Mouse (Mus musculus): ENCODE measurements around the gene Lamb1. TPM values are rescaled to one million over a fixed set of nuclear protein-coding genes. Genes with fewer than 3 reads are reported as not detected.

Gene Lamb1
- total RNA-seq, 2 experiments from 2014 or later, result 155 to 176 TPM

GRCm38 (mm10) chr12:31283617-31284136 lies 18.6 kb downstream of the Lamb1 start:
- DNase-seq, result no peak

GRCm38 (mm10) chr12:31289046-31289445 lies 24.0 kb downstream of the Lamb1 start:
- DNase-seq, result no peak

- no peak for DNase-seq
These were observed 25.9 kb downstream of the Lamb1 start for GRCm38 (mm10) chr12:31290951-31291350.

GRCm38 (mm10) chr12:31293361-31294142 lies 28.5 kb downstream of the Lamb1 start:
- no peak for DNase-seq

GRCm38 (mm10) chr12:31294526-31294925 lies 29.5 kb downstream of the Lamb1 start:
- no peak for DNase-seq

- no peak for DNase-seq
These were observed 30.0 kb downstream of the Lamb1 start for GRCm38 (mm10) chr12:31294996-31295395.

GRCm38 (mm10) chr12:31295505-31295904 lies 30.5 kb downstream of the Lamb1 start:
- DNase-seq, result no peak

GRCm38 (mm10) chr12:31296097-31296496 lies 31.1 kb downstream of the Lamb1 start:
- no peak for DNase-seq

- DNase-seq, result no peak
These were observed 33.1 kb downstream of the Lamb1 start for GRCm38 (mm10) chr12:31298122-31298521.

GRCm38 (mm10) chr12:31298530-31298929 lies 33.5 kb downstream of the Lamb1 start:
- DNase-seq, result no peak

GRCm38 (mm10) chr12:31299126-31299525 lies 34.1 kb downstream of the Lamb1 start:
- no peak for DNase-seq

- no peak for DNase-seq
These were observed 34.7 kb downstream of the Lamb1 start for GRCm38 (mm10) chr12:31299676-31300197.

GRCm38 (mm10) chr12:31300276-31300675 lies 35.2 kb downstream of the Lamb1 start:
- DNase-seq, result no peak

GRCm38 (mm10) chr12:31302266-31302665 lies 37.2 kb downstream of the Lamb1 start:
- DNase-seq, result no peak

GRCm38 (mm10) chr12:31302766-31303511 lies 37.9 kb downstream of the Lamb1 start:
- no peak for DNase-seq

- DNase-seq, result no peak
These were observed 41.1 kb downstream of the Lamb1 start for GRCm38 (mm10) chr12:31306075-31306675.

- DNase-seq, result no peak
These were observed 42.0 kb downstream of the Lamb1 start for GRCm38 (mm10) chr12:31307011-31307410.

- DNase-seq, result no peak
These were observed 42.7 kb downstream of the Lamb1 start for GRCm38 (mm10) chr12:31307756-31308155.

GRCm38 (mm10) chr12:31310687-31311086 lies 45.7 kb downstream of the Lamb1 start:
- no peak for DNase-seq

GRCm38 (mm10) chr12:31311671-31312265 lies 46.7 kb downstream of the Lamb1 start:
- no peak for DNase-seq

- no peak for DNase-seq
These were observed 47.2 kb downstream of the Lamb1 start for GRCm38 (mm10) chr12:31312281-31312680.

GRCm38 (mm10) chr12:31313136-31313535 lies 48.1 kb downstream of the Lamb1 start:
- no peak for DNase-seq

Measured in gastrocnemius, postnatal 10 days (tissue).